Mouse (Mus musculus): ENCODE measurements around the gene Foxred1. TPM values are rescaled to one million over a fixed set of nuclear protein-coding genes. Genes with fewer than 3 reads are reported as not detected.
A peak's percentile ranks its signal among the peaks of the same experiment; 100 is the strongest.

The Foxred1 gene
- polyA plus RNA-seq, 1 experiment, result 41.5 TPM

DNA sequence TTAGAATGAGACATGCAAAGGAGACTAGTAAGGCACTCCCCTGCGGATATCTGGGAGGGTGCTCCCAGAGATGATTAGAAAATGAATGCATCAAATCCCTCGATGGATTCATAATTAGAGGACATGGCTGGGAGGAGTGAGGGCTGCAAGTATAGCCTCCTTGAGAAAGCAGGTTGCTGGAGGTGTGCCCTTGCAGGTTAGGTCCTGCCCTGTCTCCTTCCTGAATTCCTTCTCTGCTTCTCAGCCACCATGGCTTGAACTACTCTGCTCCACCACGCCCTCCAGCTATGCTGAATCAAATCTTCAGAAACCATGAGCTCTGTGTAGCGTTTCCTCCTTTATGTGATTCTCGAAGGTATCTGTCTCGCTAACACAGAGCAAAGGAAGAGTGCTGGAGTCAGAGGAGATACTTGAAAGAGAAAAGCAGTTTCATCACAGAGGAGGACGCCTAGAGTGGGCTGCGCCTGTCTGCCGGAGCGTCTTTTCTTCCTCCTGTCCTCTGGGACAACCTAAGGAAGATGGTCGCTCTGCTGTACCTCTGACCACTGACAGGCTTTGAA lies 17.8 kb downstream of the Foxred1 start:
- no peak for DNase-seq (ENCODE audit: low read depth)

GRCm38 (mm10) chr9:35188700-35189099 lies 22.2 kb downstream of the Foxred1 start:
- DNase-seq (ENCODE audit: low read depth), result no peak

GRCm38 (mm10) chr9:35187351-35187903 lies 23.4 kb downstream of the Foxred1 start:
- no peak for DNase-seq (ENCODE audit: low read depth)

DNA sequence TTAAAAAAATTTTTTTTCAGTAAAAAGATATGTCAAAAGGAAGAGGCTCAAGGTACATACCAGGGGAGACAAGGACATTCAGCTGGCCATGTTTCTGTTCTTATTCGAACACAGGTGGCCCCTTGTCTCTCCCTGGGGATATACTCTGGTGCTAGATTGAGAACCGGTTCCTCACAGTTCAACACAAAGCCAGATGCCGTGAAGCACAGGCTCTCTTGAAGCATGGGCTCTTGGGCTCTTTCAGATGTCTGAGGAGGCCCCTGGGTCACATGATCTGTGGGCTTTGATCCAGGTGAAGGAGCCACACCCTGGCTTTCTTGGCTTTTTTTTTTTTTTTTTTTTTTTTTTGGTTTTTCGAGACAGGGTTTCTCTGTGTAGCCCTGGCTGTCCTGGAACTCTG lies 24.4 kb downstream of the Foxred1 start:
- DNase-seq (ENCODE audit: low read depth), result no peak

DNA sequence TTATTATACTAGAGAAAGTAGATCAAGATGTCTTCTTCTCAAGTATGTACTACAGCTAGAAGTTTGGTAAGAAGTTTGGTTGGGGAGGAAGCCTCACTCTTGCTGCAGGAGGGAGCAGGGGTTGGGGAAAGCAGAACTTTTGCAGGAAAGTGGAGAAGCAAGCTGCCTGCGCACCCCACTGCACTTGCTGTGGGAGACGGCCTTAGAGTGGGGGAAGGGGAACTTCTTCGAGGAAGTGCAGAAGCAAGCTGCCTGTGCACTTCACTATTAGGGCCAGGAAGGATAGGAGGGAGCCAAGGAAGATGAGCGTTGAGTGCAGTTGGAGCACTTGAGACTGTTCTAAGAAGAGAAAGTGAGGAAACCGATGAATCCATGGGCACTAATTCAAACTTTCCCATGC lies 27.5 kb downstream of the Foxred1 start:
- DNase-seq (ENCODE audit: low read depth), result no peak

GRCm38 (mm10) chr9:35182832-35183231 lies 28.0 kb downstream of the Foxred1 start:
- DNase-seq (ENCODE audit: low read depth), result no peak

GRCm38 (mm10) chr9:35176124-35176659 lies 34.7 kb downstream of the Foxred1 start:
- DNase-seq (ENCODE audit: low read depth), result no peak

DNA sequence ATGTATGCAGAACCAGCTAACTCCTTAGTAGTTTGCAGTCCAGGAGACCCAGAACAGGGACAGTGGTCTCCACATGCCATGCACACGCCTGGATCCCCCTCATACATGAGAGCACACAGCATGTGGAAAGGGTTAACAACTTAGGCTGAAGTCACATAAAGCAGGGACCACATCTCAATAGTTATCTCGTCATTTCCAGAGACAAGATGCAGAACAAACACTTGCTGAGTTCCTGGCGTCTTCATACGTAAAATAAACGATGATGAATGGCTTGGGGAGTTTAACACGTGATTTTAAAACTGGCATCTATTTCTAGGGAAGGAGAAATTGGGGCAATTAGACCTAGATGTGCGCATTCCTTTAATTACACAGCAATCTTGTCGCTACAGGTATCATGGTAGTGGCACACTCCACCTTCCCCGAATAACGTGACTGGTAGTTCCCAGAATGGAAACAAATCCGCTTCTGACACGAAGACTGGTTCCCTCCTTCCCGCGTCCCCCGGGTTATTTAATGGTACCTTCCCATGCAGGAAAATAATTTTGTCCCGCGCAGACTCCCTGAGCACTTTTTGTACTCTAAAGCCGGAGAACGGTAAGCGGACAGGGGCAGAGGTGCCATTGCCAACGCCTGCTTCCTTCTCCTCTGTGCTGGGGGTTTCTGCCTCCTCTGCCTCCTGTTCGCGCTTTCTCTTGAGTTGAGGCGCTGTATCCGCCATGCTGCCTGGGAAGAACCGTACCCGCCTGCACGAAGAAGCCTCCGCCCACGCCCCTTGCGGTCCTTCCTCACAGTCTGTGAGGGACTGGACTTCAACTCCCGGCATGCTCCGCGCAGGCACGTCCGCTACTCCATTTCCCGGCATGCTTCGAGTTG lies 35.4 kb downstream of the Foxred1 start, which contains the start of gene Dcps:
TSS of gene Dcps (minus strand) at position 811 of the 873 bp plus-strand sequence.
- peak; percentile 75 for DNase-seq (ENCODE audit: low read depth)

GRCm38 (mm10) chr9:35173331-35173730 lies 37.5 kb downstream of the Foxred1 start:
- no peak for DNase-seq (ENCODE audit: low read depth)

DNA sequence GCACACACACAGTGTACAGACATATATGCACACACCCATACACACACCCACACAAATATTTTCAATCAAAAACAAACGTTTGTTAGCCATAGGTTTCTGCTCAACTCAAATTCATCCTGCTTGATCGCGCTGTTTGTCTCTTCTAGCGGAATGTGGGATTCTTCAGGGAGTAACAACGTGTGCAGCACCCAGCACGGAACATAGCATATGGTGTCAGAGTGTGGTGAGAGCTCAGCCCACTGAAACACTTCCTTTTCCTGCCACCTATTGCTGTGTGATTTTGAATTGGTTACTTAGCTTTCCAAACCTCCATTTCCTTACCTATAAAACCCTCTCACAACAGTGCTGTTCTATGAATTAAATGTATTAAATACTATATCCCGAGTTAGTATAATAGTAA lies 40.8 kb downstream of the Foxred1 start:
- no peak for DNase-seq (ENCODE audit: low read depth)

GRCm38 (mm10) chr9:35166798-35167635 lies 43.8 kb downstream of the Foxred1 start:
- no peak for DNase-seq (ENCODE audit: low read depth)

DNA sequence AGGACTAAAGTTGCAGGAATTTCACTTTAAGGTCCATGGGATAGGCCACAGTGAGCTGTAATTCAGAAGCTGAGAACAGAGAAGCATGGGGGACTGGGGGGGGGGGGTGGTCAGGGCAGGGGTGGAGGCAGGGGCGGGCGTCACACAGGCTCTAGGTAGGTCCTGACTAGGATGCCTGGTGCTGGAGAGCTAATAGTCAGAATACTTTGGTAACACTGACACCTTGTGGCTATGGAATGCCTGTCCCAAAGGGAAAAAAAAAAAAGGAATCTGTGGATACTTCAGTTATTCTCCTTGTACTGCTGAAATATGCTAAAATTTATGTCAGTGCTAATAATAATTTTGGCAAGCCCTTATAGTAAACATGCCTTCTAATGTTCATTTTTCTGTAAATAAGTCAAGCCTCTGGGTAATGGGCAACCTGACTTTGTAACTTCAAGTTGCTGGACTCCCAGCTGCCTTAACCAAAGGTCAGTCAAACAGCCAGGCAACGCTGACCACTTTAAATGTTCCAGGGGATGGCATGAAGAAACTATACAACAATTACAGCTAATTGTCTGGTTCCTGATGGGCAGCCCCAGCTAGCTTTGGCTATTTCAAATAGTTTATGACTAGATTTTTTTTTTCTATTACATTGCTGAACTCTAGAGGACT lies 44.6 kb downstream of the Foxred1 start:
- no peak for DNase-seq (ENCODE audit: low read depth)

GRCm38 (mm10) chr9:35164142-35164874 lies 46.5 kb downstream of the Foxred1 start:
- DNase-seq (ENCODE audit: low read depth), result no peak

DNA sequence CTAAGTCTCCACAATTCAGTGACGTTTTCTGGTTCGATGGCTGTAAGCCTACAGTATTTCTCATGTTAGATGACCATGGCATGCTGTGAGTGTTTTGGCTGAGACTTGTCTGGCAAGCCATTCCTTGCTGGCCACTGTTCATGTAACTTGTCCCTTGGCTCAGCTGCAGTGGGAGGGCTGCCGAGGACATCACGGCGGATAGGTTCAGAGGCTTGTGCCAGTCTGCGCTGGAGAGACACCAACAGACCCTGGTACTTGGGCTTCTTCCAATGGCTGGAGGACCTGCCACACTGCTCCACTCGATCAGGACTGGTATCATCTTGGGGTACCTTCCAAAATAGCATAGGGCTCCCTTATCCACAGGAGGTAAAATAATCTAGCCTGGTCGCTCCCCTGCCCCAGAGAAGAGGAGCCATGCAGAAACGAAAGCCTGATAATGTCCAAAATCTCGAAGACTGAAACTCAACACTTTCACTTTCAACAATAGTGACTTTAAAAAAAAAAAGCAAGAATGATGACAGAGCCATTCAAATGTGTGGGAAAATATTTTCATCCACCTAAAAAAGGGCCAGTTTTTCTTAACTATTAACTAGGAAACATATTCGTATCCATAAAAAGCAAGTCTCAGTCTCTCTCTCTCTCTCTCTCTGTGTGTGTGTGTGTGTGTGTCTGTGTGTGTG lies 47.7 kb downstream of the Foxred1 start:
- no peak for DNase-seq (ENCODE audit: low read depth)

DNA sequence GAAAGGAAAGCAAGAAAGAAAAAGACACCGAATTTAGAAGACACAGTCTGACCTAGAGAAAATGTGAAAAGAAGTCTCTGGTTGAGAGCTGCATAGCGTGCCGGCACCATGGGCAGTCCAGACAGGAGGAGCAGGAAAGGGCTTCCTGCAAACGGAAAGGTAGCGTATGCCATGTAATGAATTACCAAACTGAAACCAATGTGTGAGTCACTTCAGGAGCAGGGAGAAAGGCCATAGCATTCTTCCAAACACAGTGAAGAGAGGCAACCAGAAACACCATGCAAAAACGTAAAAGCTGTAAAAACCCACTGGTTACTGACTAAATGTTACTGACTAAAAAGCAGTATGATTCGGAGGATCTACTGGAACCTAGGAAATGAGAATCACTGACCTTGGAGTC lies 49.1 kb downstream of the Foxred1 start:
- DNase-seq (ENCODE audit: low read depth), result no peak

- no peak for DNase-seq (ENCODE audit: low read depth)
These were observed 50.2 kb downstream of the Foxred1 start for GRCm38 (mm10) chr9:35160662-35161061.

GRCm38 (mm10) chr9:35158477-35158876 lies 52.4 kb downstream of the Foxred1 start:
- no peak for DNase-seq (ENCODE audit: low read depth)

DNA sequence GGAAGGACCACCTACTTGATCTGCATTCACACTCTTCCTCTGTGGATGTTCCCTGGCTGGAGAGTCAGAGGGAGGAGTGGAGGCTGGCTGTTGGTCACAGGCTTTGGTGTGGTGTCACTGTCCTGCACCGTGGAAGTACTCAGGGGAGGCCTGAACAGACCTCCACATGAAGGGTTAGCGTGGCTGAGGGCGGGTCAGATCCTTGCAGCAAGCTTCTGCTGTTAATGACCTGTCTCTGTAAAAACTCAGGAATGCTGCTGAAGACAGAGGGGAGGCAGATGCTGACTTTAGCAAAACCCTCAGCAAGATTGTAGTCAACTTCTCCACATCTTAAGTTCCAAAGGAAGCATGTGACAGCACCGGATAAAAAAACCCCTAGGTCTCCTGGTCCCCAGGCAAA lies 54.0 kb downstream of the Foxred1 start:
- DNase-seq (ENCODE audit: low read depth), result no peak

DNA sequence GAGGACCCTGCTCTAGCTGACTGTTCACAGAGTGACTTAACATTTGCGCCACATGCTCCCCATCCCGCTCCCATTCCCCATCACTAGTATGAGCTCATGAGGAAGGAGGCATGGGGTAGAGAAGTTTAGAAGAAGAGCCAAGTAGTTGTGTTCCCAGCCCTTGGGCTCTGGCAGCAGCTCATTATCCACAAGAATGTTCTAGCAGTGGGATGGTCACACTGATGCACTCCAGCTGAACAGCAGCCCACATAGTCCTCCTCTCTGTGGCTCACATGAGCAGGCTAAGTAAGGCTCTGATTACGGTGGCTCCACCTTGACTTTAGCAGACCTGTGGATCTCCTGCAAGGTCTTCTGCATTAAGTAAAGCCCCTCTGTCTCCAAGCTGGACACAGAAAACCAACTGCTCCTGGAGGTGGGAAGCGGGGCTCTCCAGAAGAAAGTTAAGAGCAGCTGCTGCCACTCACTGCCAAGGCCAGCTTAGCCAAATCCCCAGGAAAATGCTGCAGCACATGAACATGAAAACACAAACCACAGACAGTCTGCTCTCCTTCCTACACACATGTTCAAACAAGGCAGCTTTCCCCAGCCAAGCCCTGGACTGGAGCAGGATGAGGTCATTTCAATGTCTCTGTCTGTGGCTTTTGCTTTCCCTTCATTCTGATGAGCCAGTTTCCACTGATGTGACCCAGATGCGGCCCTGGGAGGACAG lies 54.7 kb downstream of the Foxred1 start:
- no peak for DNase-seq (ENCODE audit: low read depth)
